Mouse (Mus musculus): ENCODE data around the gene Ubash3b. TPM values are rescaled to one million over a fixed set of nuclear protein-coding genes. Genes with fewer than 3 reads are reported as not detected.

The Ubash3b gene
- polyA plus RNA-seq, 1 experiment from 2014 or later: 29.7 TPM

Other genes with a start within 250 kb of the Ubash3b start
- 0.97 and 1.3 TPM in 2 replicates for gene Jhy, start 197.6 kb downstream of the Ubash3b start, polyA plus RNA-seq (2015; fragmentation: Nextera tagmentation; extraction: Ambion mirVana)
- 0.06 and 0.40 TPM in 2 replicates for gene Crtam, start 157.1 kb downstream of the Ubash3b start, polyA plus RNA-seq (2015; fragmentation: Nextera tagmentation; extraction: Ambion mirVana)